Mouse (Mus musculus): Measurements from ENCODE around the gene Ugt1a9. TPM values are rescaled to one million over a fixed set of nuclear protein-coding genes. Genes with fewer than 3 reads are reported as not detected.
A peak's percentile ranks its signal among the peaks of the same experiment; 100 is the strongest.

Ugt1a9 gene
- total RNA-seq, 2 experiments from 2014 or later = not detected

- DNase-seq = no peak
- intact Hi-C loops (cut with DNase I) = no loop called here
Measured at GRCm38 (mm10) chr1:88232664-88233380, 162.2 kb downstream of the Ugt1a9 start.

GRCm38 (mm10) chr1:88233421-88234247 lies 163.0 kb downstream of the Ugt1a9 start:
- DNase-seq = no peak
- intact Hi-C loops (cut with DNase I) = no loop called here

GRCm38 (mm10) chr1:88234248-88234610 lies 163.6 kb downstream of the Ugt1a9 start:
- DNase-seq = no peak
- intact Hi-C loops (cut with DNase I) = no loop called here

GRCm38 (mm10) chr1:88234646-88235045 lies 164.0 kb downstream of the Ugt1a9 start:
- intact Hi-C loops (cut with DNase I) = no loop called here
- DNase-seq = no peak

GRCm38 (mm10) chr1:88235046-88235893 lies 164.7 kb downstream of the Ugt1a9 start:
- intact Hi-C loops (cut with DNase I) = no loop called here
- no peak for DNase-seq

- intact Hi-C loops (cut with DNase I) = no loop called here
- no peak for DNase-seq
Measured at GRCm38 (mm10) chr1:88235894-88236415, 165.4 kb downstream of the Ugt1a9 start.

- intact Hi-C loops (cut with DNase I) = no loop called here
- DNase-seq = no peak
Measured at GRCm38 (mm10) chr1:88237311-88237710, 166.7 kb downstream of the Ugt1a9 start.

- DNase-seq = no peak
- intact Hi-C loops (cut with DNase I) = no loop called here
Measured at GRCm38 (mm10) chr1:88238771-88239170, 168.2 kb downstream of the Ugt1a9 start.

- intact Hi-C loops (cut with DNase I) = no loop called here
- DNase-seq = no peak
Measured at GRCm38 (mm10) chr1:88240072-88240471, 169.5 kb downstream of the Ugt1a9 start.

GRCm38 (mm10) chr1:88240579-88240978 lies 170.0 kb downstream of the Ugt1a9 start:
- intact Hi-C loops (cut with DNase I) = no loop called here
- no peak for DNase-seq

GRCm38 (mm10) chr1:88243861-88244260 lies 173.3 kb downstream of the Ugt1a9 start:
- DNase-seq = no peak
- intact Hi-C loops (cut with DNase I) = no loop called here

GRCm38 (mm10) chr1:88245881-88246280 lies 175.3 kb downstream of the Ugt1a9 start:
- no peak for DNase-seq
- intact Hi-C loops (cut with DNase I) = no loop called here

- DNase-seq = no peak
- intact Hi-C loops (cut with DNase I) = no loop called here
Measured at GRCm38 (mm10) chr1:88246386-88246785, 175.8 kb downstream of the Ugt1a9 start.

GRCm38 (mm10) chr1:88247660-88248059 lies 177.1 kb downstream of the Ugt1a9 start:
- intact Hi-C loops (cut with DNase I) = no loop called here
- DNase-seq = peak in 1 of 2 experiments; percentile 10

- intact Hi-C loops (cut with DNase I) = no loop called here
Measured at GRCm38 (mm10) chr1:88248658-88249057, 178.1 kb downstream of the Ugt1a9 start.

GRCm38 (mm10) chr1:88249596-88249995 lies 179.0 kb downstream of the Ugt1a9 start:
- intact Hi-C loops (cut with DNase I) = no loop called here
- no peak for DNase-seq

More at GRCm38 (mm10) chr1:88248658-88249057, 178.1 kb downstream of the Ugt1a9 start:
- DNase-seq = no peak

- no peak for DNase-seq
- intact Hi-C loops (cut with DNase I) = no loop called here
Measured at GRCm38 (mm10) chr1:88250023-88250422, 179.4 kb downstream of the Ugt1a9 start.

GRCm38 (mm10) chr1:88253106-88253505 lies 182.5 kb downstream of the Ugt1a9 start:
- intact Hi-C loops (cut with DNase I) = no loop called here
- DNase-seq = no peak

GRCm38 (mm10) chr1:88253540-88253939 lies 182.9 kb downstream of the Ugt1a9 start:
- DNase-seq = no peak
- intact Hi-C loops (cut with DNase I) = no loop called here

GRCm38 (mm10) chr1:88254793-88255465 lies 184.3 kb downstream of the Ugt1a9 start:
- intact Hi-C loops (cut with DNase I) = no loop called here
- no peak for DNase-seq
